Mouse (Mus musculus): Measurements from ENCODE around the gene Fndc8. TPM values are rescaled to one million over a fixed set of nuclear protein-coding genes. Genes with fewer than 3 reads are reported as not detected.

The Fndc8 gene
- not detected for total RNA-seq (2021)
- long read RNA-seq: 0 reads

DNA sequence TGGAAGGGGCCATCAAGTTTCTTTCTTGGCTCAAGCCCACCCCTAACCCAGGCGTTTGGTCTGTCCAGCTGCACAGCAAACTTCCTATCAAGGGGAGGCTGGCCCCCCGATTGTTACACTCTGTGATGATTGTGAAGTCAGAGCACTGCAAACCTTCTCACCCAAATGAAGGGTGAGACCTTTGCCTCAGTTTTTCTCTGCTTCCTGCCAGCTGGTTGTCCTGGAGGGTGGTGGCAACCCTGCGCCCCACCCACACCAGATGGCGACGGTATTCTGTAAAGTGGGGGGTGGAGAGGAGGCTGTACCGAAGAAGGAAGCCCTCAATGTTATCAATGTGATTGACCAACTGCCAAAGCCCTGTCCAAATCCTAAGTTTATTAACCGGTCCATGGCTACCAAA lies at the start of gene Fndc8:
Fndc8 (plus strand) TSS at position 189 of the 400 bp plus-strand sequence.
- no peak for DNase-seq (ENCODE audit: low spot score in 2 of 2)

DNA sequence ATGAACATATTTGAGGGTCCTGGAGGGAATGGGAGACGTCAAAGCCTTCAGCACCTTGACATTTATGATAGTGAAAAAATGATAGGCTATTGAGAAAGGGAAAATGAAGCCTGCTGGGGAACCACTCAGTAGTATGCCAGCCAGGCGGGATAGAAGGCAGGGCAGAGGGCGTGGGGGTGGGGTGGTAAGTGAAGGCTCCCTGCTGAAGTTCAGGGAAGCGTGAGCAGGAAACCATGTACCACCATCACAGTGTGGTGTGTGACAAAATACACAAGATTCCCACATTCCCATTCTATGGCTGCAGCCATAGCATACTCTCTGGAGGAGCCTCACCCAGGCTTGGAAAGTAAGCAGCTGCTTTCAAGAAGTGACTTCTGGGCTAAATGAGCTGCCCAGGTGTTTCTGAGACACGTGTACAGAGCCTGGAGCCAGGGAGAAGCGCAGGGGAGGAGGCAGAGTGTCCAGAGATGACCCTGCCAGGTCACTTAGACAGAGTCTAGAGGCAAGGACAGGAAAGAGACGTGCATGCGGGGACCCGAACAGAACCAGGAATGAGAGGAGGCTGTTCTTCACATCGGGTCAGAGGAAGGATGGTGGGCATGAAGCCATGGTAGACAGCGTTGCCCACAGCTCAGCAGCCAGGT lies 47.0 kb upstream of the Fndc8 start:
- no peak for DNase-seq (ENCODE audit: low spot score in 2 of 2)

DNA sequence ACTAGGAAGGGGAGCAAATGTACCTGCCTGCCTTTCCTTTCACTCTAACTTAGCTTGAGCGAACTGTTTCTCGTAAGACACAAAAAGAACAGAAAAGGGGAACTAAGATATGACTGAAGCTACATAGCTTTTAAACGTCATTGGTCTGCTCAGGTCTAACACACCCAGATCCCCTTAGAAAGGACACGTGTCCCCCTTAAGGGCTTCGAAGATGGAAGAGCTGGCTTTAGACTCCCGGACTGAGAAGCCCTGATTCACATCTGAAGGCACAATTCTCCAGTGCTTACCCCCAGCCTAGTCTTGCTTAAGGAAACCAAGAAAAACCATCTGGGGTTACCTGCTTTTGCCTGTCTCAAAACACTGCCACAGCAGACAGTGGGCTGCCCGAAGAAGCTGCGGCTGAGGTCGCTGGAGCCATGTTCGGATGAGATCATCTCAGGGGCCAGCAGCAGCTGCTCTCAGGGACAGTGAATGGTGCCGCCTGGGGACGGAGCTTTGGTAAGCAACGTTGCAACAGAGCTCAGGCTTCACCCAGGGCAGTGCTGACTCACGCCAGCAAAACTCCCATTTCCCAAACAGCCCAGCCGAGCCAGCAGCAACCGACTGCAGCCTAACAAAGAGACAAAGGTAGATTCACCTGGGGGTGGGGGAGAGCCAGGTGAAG lies 46.4 kb upstream of the Fndc8 start:
- DNase-seq (ENCODE audit: low spot score in 2 of 2): peak; percentile 42 to 43

DNA sequence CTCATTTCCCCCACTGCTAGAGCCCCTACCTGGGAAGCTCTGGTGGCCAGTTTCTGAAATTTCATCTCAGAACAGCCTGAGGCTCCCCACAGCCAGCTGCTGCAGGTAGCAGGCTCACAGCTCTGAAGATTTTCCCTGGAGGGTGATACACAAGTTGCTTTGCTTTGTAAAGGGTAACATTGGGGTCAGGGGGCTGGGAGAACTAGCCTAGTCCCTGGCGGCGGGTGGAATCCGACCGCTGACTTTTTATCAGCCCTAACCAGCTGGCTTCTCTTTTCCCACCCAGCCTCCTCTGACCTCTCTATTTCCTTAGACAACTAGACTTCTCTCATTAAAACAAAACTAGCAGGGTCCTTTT lies 45.9 kb upstream of the Fndc8 start:
- DNase-seq (ENCODE audit: low spot score in 2 of 2): no peak

DNA sequence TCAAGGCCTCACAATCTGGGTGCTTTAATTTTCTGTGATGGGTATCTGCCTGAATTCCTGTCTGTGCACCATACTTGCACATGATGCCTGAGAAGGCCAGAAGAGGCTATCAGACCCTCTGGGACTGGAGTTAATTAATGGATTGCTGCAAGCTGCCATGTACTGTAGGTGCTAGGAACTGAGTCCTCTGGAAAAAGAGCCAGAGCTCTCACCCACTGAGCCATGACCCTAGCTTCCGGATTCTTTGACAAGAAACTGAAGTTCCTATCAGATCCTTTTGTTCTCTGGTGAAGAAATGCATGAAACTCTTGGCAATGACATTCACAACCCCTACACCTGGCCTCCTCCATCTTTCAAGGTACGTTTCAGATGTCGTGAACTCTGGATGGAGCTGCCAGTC lies 45.0 kb upstream of the Fndc8 start:
- no peak for DNase-seq (ENCODE audit: low spot score in 2 of 2)

DNA sequence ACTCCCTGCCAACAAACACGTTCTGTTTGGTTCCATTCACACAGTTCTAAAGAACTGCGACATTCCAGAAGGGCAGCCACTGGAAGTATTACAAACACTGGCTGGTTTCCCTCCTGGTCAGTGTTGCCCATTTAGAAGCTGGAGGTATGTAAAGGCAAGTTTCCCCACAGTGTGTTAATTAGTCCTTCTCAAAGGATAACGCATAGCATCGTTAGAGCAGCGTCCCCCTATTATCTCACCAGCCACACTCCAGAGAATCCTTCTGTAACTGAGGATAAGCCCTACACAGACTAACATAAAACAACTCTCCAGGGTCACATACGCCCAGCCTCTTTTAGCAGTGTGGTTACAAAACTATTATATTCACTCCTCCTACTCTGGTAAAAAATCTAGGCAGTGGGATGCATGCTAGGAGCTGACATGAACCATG lies 44.3 kb upstream of the Fndc8 start:
- no peak for DNase-seq (ENCODE audit: low spot score in 2 of 2)

DNA sequence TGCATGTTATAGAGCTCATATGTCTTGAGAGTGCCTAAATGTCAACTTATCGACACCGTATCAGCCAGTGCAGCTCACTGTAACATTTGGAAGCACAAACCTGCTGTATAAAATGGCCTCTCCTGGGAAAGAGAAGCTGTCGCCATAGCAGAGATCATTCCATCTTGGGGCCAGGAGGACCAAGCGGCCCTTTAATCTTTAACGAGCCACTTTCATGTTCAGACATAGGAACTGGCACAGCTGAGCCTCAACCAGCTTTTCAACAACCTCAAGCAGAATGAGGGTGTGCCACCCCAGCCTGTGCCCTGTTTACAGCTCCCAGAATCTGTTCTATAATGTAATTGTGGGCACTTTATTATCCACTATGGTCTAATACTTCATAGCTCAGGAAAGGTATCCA lies 41.7 kb upstream of the Fndc8 start:
- DNase-seq (ENCODE audit: low spot score in 2 of 2): no peak

DNA sequence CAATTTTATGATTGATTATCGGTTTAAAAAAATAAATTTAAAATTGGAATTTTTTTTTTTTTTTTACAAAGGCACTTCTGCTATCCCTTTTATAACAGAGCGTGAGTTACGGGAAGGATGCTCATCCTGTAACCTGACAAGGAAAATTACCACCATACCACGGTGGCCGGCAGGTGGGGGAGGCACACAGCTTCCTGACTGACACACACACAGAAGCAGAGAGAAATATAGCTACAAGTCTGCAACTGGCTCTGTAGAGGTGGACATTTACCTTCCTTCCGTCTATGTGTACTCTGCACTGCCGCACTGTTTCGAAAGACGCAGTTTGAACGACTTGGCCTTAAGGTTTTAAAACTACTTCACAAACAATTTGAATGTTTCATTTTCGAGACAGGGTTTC lies 39.8 kb upstream of the Fndc8 start:
- no peak for DNase-seq (ENCODE audit: low spot score in 2 of 2)

DNA sequence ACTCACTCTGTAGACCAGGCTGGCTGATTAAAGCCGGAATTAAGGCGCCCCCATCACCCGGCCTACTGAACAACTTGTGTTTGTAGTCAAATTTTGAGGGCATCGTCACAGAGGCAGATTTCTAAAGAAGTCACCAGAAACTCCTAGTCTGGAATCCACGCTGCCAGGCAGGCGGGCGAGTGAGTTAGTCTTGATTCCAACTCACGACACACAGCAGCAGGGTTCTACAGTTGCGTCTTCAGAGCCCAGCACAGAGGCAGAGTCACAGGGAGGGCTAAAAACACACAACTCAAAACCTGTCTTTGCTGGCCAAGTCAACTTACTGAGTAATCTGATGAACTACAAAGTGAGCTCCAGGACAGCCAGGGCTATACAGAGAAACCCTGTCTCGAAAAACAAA lies 39.4 kb upstream of the Fndc8 start:
- DNase-seq (ENCODE audit: low spot score in 2 of 2): no peak

DNA sequence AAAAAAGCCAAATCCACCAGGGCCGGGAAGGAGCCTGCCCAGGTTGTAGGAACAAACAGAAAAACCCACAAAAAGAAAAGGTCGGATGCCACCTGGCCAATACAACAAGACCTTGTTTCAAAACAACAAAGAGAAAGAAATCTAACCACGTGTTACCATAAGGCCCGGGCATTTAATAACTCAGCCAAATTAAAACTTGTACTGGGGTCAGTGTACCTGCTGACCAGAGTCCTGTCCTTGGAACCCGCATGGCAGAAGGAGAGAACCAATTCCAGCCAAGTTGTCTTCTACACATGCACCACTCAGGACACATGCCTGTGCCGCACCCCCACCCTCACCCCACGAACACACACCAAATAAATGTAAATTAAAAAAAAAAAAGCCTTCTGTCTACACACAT lies 39.0 kb upstream of the Fndc8 start:
- no peak for DNase-seq (ENCODE audit: low spot score in 2 of 2)

DNA sequence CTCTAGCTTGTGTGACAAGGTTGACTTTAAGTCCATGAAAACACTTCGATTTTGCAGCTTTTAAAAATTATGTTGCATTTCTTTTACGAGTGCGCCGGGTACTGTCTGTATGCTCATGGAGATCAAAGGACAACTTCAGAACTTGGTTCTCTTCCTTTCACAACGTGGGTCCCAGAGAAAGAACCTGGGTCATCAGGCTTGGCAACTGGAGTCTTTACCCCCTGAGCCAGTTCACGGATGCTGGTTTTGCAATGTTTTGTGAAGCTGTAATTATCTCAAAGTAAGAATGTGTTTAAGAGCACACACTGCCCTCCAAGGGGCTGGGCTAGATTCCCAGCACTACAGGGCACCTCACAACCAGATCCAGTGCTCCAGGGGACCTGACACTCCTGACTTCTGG lies 37.8 kb upstream of the Fndc8 start:
- DNase-seq (ENCODE audit: low spot score in 2 of 2): no peak

DNA sequence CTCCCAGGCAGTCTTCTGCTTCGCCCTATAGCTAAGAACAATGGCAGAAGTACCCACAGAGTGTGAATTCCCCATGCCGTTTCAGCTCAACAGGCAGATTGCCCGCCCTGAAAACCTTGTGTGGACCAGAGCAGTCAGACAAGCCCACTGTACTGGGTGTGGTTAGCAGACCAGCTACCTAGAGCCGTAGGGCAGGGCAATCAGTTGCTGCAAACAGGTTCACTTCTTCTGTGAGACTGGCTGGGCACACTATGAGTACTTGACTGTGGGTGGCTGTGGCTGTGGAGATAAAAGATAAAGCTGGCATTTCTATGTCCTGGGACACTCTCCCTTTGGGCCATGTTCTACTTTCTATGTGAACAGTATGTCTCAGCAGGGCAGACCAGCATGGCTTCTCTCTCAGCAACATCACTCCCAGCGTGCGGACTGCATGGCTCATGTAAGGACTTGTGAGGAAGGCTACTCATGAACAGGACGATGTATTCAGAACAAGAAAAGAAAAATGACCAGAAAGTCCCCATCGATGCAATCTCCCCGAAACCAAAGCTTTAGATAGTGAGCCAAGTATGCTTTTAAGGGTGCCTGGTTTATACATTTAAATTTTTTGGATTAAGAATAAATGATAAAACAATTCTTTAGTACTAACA lies 36.5 kb upstream of the Fndc8 start:
- no peak for DNase-seq (ENCODE audit: low spot score in 2 of 2)

DNA sequence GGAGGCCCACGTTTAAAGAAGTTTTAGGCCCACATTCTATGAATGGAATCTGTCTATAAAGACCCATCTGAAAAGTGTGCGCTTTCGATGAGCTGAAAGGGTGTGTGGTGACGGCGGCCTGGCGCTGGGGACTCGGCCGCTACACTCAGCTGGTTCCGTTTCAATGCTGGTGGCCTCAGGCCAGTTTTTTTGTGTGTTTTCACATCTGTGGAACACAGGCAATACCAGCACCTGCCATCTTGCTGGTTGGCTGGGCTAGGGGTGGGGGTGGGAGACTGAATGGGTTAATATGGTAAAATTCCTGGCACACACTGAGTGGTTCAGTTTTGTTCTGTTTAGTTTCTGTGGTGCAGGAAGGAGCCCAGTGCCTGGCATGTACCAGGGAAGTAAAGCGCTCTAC lies 35.9 kb upstream of the Fndc8 start:
- DNase-seq (ENCODE audit: low spot score in 2 of 2): peak in 1 of 2 experiments; percentile 48

DNA sequence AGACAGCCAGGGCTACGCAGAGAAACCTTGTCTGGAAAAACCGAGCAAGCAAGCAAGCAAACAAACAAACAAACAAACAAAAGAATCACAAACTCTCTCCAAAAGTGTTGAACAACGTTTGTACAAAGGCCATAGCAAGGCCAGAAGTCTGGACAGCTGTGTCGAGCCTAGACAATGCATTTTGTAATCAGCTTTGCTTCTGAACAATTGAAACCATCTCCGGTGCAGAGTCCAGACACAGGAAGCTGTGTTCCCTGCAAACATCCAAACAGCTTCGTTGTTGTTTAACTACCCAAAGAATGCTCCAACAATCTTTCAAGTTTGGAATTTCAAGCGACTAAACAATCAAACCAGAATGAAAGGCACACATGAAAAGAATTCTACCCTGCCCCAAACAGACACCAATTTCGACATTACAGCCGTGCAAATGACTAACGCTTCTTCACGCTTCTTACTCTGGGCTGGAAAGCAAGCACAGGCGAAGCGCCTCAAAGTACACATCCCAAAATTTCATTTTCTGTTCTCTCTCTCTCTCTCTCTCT lies 34.5 kb upstream of the Fndc8 start:
- DNase-seq (ENCODE audit: low spot score in 2 of 2): no peak

DNA sequence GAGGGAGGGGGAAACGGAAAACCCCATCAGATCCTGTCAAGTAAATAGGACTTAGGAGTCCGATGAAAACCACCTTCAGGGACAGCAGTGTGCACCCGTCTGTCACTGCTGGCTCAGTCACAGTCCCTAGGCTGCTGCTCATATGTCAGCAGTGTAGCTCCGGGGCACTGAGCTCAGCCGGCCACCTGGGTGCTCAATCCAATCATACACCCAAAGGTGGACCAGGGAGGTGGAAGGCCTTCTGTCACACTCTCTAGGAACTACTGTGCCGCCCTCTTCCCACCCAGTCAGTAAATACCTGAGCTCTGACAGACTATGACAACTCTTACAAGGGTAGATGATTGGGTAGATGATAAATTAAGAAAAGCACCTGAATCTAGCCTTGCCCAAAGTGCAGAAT lies 31.2 kb upstream of the Fndc8 start:
- DNase-seq (ENCODE audit: low spot score in 2 of 2): no peak

DNA sequence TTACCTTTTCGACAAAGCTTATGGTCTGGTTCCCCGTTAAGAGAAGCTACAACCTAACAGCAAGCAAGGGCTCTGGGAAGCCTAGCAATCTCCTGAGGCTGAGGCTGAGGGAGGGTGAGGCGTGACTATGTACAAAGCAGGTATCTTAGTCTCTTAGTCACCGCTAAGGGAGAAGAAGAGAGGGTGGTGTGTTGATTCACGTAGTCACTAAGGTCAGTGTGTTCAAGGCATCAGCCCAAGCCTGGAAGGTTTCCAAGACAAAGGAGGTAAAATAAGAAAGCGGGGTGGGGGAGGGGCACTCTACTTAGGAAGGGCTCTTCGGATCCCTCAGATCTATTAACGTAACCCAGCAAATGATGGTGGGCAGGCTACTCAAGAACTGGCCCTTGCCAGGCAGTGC lies 30.4 kb upstream of the Fndc8 start:
- DNase-seq (ENCODE audit: low spot score in 2 of 2): no peak

DNA sequence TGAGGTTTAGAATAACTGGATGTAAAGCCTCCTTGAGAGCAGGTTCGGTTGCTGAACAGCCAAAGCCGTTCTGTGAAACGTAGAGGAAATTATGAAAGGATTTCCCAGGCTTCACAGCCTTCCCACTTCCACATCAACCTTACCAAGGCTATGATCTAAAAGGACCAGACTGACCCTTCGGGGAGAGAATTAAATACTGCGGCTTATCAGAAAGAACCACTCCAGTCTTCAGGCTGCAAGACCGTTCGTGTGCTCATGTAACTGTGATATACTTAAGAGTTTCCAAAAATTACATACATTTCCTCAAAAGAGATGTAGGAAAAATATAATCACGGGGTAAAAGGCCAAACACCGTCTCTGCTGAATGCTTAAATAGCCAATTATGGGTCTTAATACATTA lies 29.3 kb upstream of the Fndc8 start:
- DNase-seq (ENCODE audit: low spot score in 2 of 2): no peak

DNA sequence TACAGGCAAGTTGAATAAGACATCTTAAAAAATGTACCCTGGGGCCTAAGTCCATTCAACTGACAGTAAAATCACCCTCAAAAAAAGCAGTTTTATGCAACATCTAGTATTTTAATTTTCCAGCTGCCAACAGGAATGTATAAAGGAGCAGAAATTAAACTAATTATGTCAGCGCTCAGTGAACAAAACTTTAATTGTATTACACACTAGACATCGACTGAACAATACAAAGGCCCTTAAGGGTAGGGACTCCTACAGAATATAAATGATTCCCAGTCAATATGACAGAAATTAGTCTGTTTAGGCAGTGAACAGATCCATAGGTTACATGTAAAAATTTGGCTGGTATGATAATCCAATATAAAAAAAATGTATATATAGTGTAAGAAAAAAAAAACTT lies 28.9 kb upstream of the Fndc8 start:
- no peak for DNase-seq (ENCODE audit: low spot score in 2 of 2)

DNA sequence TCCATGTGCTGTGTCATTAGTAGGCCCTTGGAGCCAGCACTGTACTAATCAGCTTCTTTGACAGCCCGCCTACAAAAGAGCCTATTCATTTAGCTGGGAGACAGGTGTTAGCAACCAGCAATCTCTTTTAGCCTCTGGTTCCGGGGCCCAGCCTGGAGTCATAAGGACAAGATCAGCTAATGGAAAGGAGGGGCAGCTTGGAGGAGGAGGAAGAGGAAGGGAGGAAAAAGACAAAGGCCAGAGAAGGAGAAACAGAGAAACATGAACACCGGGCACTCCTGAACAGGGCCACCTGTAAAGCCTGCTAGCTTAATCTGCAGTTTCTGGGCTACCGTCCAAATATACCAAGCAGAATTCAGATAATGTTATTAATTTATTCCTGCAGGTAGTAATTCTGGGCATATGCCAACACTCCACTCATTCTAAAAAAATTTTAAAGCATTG lies 28.4 kb upstream of the Fndc8 start:
- no peak for DNase-seq (ENCODE audit: low spot score in 2 of 2)

DNA sequence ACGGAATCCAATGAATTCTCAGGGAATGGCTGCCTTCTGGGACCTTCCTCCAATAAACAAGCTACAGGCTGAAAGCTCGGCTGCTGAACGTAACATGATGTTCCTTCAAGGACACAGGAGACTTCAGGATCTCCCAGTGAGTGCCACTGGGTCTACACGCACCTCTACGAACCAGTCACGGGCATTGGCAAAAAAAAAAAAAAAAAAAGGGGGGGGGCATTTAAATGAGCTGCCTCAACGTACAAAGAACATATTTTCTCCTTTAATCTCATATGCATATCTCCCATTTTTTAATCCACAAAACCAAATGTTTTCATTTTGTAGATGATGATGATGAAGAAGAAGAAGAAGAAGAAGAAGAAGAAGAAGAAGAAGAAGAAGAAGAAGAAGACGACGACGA lies 26.0 kb upstream of the Fndc8 start:
- DNase-seq (ENCODE audit: low spot score in 2 of 2): no peak

DNA sequence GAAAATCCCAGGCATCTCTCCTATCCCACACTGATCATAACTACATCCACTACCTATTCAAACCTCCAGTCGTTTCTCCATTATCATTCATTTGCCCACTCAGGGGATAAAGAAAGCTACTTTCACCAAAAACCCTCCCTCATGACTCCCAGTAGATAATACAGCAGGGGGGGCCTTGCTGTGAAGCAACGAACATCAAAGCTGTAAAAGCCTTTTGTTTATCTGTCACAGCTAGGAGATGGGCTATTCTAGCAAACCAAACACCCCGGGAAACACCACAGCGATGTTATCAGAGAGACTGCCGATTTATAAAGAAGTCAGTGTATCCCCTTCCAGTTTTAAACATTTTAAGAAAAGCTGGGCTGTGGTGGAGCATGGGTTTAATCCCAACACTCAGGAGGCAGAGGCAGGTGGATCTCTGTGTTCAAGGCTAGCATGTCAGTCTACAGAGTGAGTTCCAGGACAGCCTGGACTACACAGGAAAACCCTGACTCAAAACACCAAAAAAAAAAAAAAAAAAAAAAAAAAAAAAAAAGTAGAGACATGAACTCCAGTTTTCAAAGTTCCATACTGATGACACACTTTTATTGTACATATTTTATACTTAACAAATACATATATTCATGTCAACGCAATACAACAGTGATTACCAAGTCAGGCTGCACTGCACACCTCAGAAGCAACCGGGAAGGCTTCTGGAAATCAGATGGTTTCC lies 24.9 kb upstream of the Fndc8 start:
- DNase-seq (ENCODE audit: low spot score in 2 of 2): no peak

DNA sequence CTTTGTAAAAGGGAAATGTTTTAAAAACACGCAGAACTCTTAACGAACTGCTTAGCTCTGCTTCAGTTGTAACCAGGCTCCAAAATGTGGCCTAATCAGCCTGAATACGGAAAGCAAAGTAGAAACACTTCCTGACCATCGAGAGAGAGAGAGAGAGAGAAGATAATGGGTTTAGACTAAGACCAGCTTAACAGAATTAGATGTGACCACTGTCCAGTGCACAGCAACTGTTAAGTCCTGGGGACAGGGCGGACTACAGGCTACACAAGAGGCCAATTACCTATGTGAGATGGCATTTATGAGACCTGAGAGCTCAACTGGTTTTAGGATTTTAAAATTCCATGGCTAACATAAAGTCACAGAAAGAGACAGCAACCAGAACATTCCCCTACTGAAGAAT lies 24.0 kb upstream of the Fndc8 start:
- no peak for DNase-seq (ENCODE audit: low spot score in 2 of 2)
